Mouse (Mus musculus): ENCODE results near the gene Tmem233. TPM values are rescaled to one million over a fixed set of nuclear protein-coding genes. Genes with fewer than 3 reads are reported as not detected.

Tmem233 gene
- polyA plus RNA-seq, 1 experiment from 2014 or later = not detected

Other genes starting within 250 kb of the Tmem233 start
- gene Cit, start 238.0 kb downstream of the Tmem233 start, polyA plus RNA-seq (2016; fragmentation: Nextera tagmentation; extraction: Ambion mirVana) = 41.3 and 44.0 TPM in 2 replicates
- 77.1 and 79.2 TPM in 2 replicates for gene Prkab1, start 58.7 kb downstream of the Tmem233 start, polyA plus RNA-seq (2016; fragmentation: Nextera tagmentation; extraction: Ambion mirVana)
- gene Ccdc60, start 205.7 kb upstream of the Tmem233 start, polyA plus RNA-seq (2016; fragmentation: Nextera tagmentation; extraction: Ambion mirVana) = 0.59 and 0.60 TPM in 2 replicates